Mouse (Mus musculus): ENCODE measurements around the gene Ube2g2. TPM values are rescaled to one million over a fixed set of nuclear protein-coding genes. Genes with fewer than 3 reads are reported as not detected.

Gene Ube2g2
- polyA plus RNA-seq, 1 experiment from 2014 or later = 65.9 TPM

DNA sequence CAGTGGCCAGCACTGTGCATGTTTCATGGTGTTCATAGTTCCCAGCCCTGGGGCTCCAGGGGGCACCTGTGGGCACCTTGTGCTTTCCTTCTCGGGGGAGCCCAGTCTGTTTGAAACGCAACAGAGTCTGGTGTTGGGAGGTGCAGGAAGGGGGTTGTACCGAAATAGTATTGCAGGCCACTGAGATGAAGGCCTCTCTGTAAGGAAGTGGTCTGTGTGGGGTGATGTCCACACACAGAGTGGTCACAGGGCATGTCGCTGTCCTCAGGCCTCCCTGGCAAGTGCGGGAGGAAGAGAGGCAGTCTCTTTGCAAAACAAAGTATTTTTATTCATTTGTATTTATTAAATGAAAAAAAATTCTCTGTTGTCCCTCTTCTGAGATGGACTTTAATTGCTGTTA is 23.5 kb downstream of the Ube2g2 start:
- Histone ChIP-seq H3K9ac (ENCODE audit: low read length) (no peak overlapping the region), H3K4me1 (ENCODE audit: control insufficient read depth, insufficient read depth, low read length) (no peaks in the 10 kb centered on the region), H3K9me3 (ENCODE audit: control insufficient read depth, low read length) (no peaks in the 10 kb centered on the region), H3K4me2 (ENCODE audit: low read depth) (no peak overlapping the region), H3K27me3 (ENCODE audit: control insufficient read depth, insufficient read depth, low read length) (no peaks in the 10 kb centered on the region), H3K36me3 (ENCODE audit: control insufficient read depth, insufficient read depth, low read length) (peaks cover 20% of the 10 kb centered on the region), H3K27ac (ENCODE audit: low read depth, low read length) (no peak overlapping the region), H3K4me3 (ENCODE audit: low read depth, low read length) (no peak overlapping the region)
- DNase-seq (ENCODE audit: low spot score) = no peak
- ATAC-seq (ENCODE audit: insufficient read depth, low FRiP score, low TSS enrichment) = no peak
- 93% methylated on average over 5 of the region's 5 CpGs for WGBS

DNA sequence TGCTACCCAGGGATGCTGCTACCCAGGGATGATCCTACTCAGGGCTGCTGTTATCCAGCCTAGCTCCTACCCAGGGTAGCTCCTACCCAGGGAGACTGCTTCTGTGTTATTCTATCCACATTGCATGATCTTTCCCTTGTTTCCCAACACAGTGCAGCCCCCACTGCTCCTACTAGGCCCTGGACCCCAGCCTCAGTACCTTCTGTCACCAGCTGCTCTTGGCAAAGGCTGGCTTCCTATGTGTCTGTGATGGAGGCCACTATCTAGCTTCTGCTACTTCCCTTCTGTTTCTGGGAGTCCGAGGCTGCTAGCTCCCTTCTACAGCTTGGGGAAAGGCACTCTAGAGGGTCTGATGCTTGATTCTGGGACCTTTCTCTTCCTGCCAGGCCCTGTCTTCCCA is 25.4 kb downstream of the Ube2g2 start:
- Histone ChIP-seq H3K36me3 (ENCODE audit: control insufficient read depth, insufficient read depth, low read length) (peaks cover 17% of the 10 kb centered on the region), H3K27ac (ENCODE audit: low read depth, low read length) (no peak overlapping the region), H3K4me2 (ENCODE audit: low read depth) (no peak overlapping the region), H3K4me1 (ENCODE audit: control insufficient read depth, insufficient read depth, low read length) (no peaks in the 10 kb centered on the region), H3K9me3 (ENCODE audit: control insufficient read depth, low read length) (no peaks in the 10 kb centered on the region), H3K4me3 (ENCODE audit: low read depth, low read length) (no peak overlapping the region), H3K27me3 (ENCODE audit: control insufficient read depth, insufficient read depth, low read length) (no peaks in the 10 kb centered on the region), H3K9ac (ENCODE audit: low read length) (no peak overlapping the region)
- ATAC-seq (ENCODE audit: insufficient read depth, low FRiP score, low TSS enrichment) = no peak
- 82% methylated on average over 1 of the region's 1 CpGs for WGBS
- DNase-seq (ENCODE audit: low spot score) = no peak

DNA sequence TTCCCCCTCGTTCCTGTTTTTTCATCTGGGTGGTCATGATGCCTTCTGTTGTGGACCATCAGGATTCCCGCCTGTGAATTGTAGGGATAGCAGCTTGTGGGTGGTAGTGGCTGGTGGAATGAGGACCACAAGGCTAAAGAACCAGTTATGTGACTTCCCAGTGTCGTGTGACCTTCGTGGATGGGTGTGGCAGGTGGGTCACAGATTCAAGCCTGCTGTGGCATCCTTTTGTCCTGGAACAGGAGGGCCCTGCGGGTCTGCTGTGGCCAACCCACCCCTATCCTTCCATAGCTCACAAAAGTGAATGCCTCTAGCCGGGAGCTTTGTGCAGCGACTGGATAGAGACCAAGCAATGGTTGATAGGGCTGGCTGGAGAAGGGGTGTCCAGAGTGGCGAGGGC is 25.8 kb downstream of the Ube2g2 start:
- Histone ChIP-seq H3K27ac (ENCODE audit: low read depth, low read length) (no peak overlapping the region), H3K36me3 (ENCODE audit: control insufficient read depth, insufficient read depth, low read length) (peaks cover 15% of the 10 kb centered on the region), H3K4me1 (ENCODE audit: control insufficient read depth, insufficient read depth, low read length) (no peaks in the 10 kb centered on the region), H3K4me2 (ENCODE audit: low read depth) (no peak overlapping the region), H3K4me3 (ENCODE audit: low read depth, low read length) (no peak overlapping the region), H3K9me3 (ENCODE audit: control insufficient read depth, low read length) (no peaks in the 10 kb centered on the region), H3K27me3 (ENCODE audit: control insufficient read depth, insufficient read depth, low read length) (no peaks in the 10 kb centered on the region), H3K9ac (ENCODE audit: low read length) (no peak overlapping the region)
- WGBS = 90% methylated on average over 8 of the region's 8 CpGs
- DNase-seq (ENCODE audit: low spot score) = no peak
- ATAC-seq (ENCODE audit: insufficient read depth, low FRiP score, low TSS enrichment) = no peak

DNA sequence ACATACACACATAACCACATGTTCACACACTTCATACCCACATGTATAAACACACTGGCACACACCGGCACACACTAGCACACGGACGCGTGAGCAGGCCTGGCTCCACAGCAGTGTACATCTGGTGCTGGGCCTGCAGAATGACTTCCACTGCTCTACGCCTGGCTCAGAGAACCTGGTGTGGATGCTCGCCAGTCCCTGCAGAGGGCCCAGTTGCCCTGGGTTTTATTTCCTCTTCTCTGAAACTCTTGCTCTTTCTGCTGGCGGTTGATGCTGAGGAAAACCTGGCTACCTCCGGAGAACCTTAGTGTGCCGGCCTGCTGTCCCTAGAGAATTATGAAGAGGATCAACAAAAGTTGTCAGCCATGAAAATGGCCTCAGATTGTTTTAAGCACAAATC is 30.0 kb downstream of the Ube2g2 start:
- Histone ChIP-seq H3K9me3 (ENCODE audit: control insufficient read depth, low read length) (no peaks in the 10 kb centered on the region), H3K4me2 (ENCODE audit: low read depth) (no peak overlapping the region), H3K4me3 (ENCODE audit: low read depth, low read length) (no peak overlapping the region), H3K36me3 (ENCODE audit: control insufficient read depth, insufficient read depth, low read length) (no peaks in the 10 kb centered on the region), H3K27ac (ENCODE audit: low read depth, low read length) (no peak overlapping the region), H3K4me1 (ENCODE audit: control insufficient read depth, insufficient read depth, low read length) (no peaks in the 10 kb centered on the region), H3K9ac (ENCODE audit: low read length) (no peak overlapping the region), H3K27me3 (ENCODE audit: control insufficient read depth, insufficient read depth, low read length) (no peaks in the 10 kb centered on the region)
- ATAC-seq (ENCODE audit: insufficient read depth, low FRiP score, low TSS enrichment) (no peak), DNase-seq (ENCODE audit: low spot score) (no peak)
- WGBS = 89% methylated on average over 9 of the region's 9 CpGs

DNA sequence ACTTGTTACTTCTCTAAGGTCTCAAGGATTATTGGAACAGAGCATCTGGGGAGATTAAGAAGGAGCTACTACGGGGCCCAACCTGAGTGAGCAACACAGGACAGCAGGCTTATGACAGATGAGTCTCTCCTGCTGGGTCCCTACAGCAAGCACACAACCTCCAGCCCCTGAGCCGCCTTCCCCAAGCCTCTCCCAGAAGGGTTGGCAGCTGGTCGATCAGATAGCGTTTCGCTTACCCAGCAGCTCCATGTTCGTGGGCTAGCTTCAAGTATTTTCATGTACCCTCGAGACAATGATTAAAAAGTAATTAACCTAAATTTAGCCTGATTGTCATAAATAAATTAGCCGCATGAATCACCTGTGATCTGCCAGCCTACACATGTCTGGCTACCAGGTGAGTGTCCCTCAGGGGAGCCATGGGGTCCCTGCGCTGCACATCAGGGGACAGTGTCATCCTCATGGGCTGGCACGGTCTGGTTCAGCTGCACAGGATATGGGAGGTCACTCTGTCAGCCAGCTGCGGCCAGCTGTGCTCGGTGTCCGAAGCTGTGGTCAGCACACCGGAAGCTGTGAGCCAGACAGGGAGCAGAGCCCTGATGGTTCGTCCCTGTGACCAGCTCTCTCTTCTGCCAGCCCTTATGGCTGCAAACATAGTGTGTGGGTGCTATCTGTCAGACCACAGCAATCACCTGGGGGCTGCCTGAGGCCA is 36.4 kb downstream of the Ube2g2 start:
- Histone ChIP-seq H3K9ac (ENCODE audit: low read length) (no peak overlapping the region), H3K27ac (ENCODE audit: low read depth, low read length) (no peak overlapping the region), H3K4me3 (ENCODE audit: low read depth, low read length) (no peak overlapping the region), H3K4me1 (ENCODE audit: control insufficient read depth, insufficient read depth, low read length) (no peaks in the 10 kb centered on the region), H3K9me3 (ENCODE audit: control insufficient read depth, low read length) (no peaks in the 10 kb centered on the region; the same call in 1 of the 2 replicates), H3K4me2 (ENCODE audit: low read depth) (no peak overlapping the region), H3K36me3 (ENCODE audit: control insufficient read depth, insufficient read depth, low read length) (no peaks in the 10 kb centered on the region), H3K27me3 (ENCODE audit: control insufficient read depth, insufficient read depth, low read length) (no peaks in the 10 kb centered on the region)
- DNase-seq (ENCODE audit: low spot score) (no peak), ATAC-seq (ENCODE audit: insufficient read depth, low FRiP score, low TSS enrichment) (no peak)
- 72% methylated on average over 15 of the region's 15 CpGs for WGBS

DNA sequence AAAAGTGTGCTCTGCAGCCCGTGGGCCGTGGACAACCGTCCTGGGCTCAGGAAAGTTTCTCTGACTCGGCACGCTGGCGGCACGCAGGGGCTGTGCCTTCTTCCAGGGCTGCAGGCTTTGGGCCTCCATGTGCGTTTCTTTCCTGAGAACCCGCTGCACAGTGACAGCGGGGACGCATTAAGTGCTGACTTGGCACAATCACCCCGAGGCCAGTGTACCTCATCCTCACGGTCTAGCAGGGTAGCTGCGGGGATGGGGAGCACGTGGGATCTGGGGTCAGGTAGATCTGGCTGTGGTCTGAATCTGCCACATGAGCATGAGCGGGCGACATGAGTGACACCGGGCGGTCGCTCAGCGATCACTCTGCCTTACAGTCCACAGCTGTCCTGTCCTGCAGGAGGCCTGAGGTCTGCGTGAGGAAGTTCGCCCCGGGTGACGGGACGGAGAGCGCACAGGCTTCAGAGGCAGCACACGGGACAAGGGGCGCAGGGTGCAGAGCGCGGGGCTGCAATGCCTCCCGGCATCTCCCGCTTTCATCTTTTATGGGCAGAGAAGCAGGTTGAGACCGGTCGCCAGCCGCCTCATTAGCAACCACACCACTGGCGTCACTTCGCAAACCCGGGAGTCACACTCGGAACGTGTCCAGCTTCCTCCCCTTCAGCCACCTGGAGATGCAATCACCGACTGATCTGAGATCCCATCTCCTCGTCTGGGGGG is 42.0 kb downstream of the Ube2g2 start:
- H3K4me1 ChIP-seq (ENCODE audit: control insufficient read depth, insufficient read depth, low read length) = no peaks in the 10 kb centered on the region
- no peak for ATAC-seq (ENCODE audit: insufficient read depth, low FRiP score, low TSS enrichment)
- H3K27me3 ChIP-seq (ENCODE audit: control insufficient read depth, insufficient read depth, low read length) = no peaks in the 10 kb centered on the region
- 44% methylated on average over 43 of the region's 43 CpGs for WGBS
- H3K36me3 ChIP-seq (ENCODE audit: control insufficient read depth, insufficient read depth, low read length) = no peaks in the 10 kb centered on the region
- no peak overlapping the region for H3K4me3 ChIP-seq (ENCODE audit: low read depth, low read length)
- no peak for DNase-seq (ENCODE audit: low spot score)
- H3K4me2 ChIP-seq (ENCODE audit: low read depth) = no peak overlapping the region; the same call in 1 of the 2 replicates
- no peak overlapping the region for H3K9ac ChIP-seq (ENCODE audit: low read length)
- H3K27ac ChIP-seq (ENCODE audit: low read depth, low read length) = no peak overlapping the region
- no peaks in the 10 kb centered on the region; the same call in 1 of the 2 replicates for H3K9me3 ChIP-seq (ENCODE audit: control insufficient read depth, low read length)

DNA sequence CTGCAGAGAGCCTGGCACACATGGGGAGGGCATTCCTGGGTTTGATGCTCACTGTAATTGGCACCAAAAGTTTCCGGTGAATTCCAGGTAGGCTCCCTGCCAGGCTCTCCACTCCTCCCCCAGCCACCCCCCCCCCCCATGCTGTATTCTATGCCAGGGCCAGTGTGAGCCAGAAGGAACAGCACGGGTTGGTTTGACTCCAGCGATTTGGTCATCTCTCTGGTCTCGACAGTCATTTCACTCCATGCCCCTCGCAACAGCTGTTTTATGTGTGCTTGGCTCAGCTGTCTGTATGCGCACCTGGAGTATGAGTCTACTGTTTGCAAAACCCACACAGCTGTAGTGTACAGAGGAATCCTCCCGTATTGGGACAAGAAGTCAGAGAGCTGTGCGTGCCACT is 44.3 kb downstream of the Ube2g2 start:
- Histone ChIP-seq H3K27me3 (ENCODE audit: control insufficient read depth, insufficient read depth, low read length) (no peaks in the 10 kb centered on the region), H3K4me2 (ENCODE audit: low read depth) (no peak overlapping the region), H3K4me1 (ENCODE audit: control insufficient read depth, insufficient read depth, low read length) (no peaks in the 10 kb centered on the region), H3K9me3 (ENCODE audit: control insufficient read depth, low read length) (no peaks in the 10 kb centered on the region), H3K27ac (ENCODE audit: low read depth, low read length) (no peak overlapping the region), H3K36me3 (ENCODE audit: control insufficient read depth, insufficient read depth, low read length) (no peaks in the 10 kb centered on the region), H3K4me3 (ENCODE audit: low read depth, low read length) (no peak overlapping the region), H3K9ac (ENCODE audit: low read length) (no peak overlapping the region)
- 77% methylated on average over 8 of the region's 8 CpGs for WGBS
- DNase-seq (ENCODE audit: low spot score) (no peak), ATAC-seq (ENCODE audit: insufficient read depth, low FRiP score, low TSS enrichment) (no peak)

DNA sequence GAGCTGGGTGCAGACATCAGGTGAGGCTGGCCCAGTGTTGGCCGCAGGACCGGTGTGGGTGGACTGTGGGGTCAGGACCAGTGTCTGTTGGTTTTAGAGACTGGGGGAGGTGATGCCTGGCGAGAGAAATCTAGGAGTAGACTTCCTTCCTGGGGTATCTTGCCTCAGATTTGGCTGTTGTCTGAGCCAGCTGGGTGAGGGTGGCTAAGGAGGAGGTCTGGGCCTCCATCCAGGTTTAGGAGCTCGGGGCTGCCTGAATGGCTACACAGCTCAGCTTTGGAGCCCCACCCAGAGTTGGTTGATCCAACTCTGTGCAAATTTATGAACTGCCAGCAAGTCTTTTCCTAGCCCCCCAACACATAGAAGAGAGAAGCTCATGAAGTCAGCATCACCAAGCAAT is 45.3 kb downstream of the Ube2g2 start:
- no peak overlapping the region for H3K27ac ChIP-seq (ENCODE audit: low read depth, low read length)
- DNase-seq (ENCODE audit: low spot score) (no peak), ATAC-seq (ENCODE audit: insufficient read depth, low FRiP score, low TSS enrichment) (no peak)
- no peaks in the 10 kb centered on the region for H3K9me3 ChIP-seq (ENCODE audit: control insufficient read depth, low read length)
- 87% methylated on average over 4 of the region's 4 CpGs for WGBS
- no peaks in the 10 kb centered on the region for H3K36me3 ChIP-seq (ENCODE audit: control insufficient read depth, insufficient read depth, low read length)
- no peak overlapping the region for H3K9ac ChIP-seq (ENCODE audit: low read length)
- H3K4me2 ChIP-seq (ENCODE audit: low read depth) = no peak overlapping the region
- H3K27me3 ChIP-seq (ENCODE audit: control insufficient read depth, insufficient read depth, low read length) = no peaks in the 10 kb centered on the region
- H3K4me3 ChIP-seq (ENCODE audit: low read depth, low read length) = no peak overlapping the region
- no peaks in the 10 kb centered on the region for H3K4me1 ChIP-seq (ENCODE audit: control insufficient read depth, insufficient read depth, low read length)

DNA sequence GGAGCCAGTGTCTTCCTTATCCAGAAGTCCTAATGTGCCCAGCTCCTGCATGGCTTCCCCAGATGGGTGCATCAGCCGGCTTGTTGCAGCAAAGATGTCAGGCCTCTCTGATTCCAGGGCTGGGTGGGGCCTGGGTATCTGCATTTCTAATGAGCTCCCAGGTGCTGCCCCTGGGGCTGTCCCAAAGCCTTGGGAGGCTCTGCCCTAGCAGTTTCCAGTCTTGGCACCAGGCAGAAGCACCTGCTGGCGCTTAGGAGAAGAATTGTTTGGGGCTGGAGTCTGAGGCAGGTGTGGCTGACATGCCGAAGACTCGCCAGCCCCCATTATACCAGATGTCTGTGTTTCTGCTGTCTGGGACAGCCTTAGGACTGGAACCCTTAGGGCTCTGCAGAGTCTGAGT is 48.6 kb downstream of the Ube2g2 start:
- ATAC-seq (ENCODE audit: insufficient read depth, low FRiP score, low TSS enrichment) (no peak), DNase-seq (ENCODE audit: low spot score) (no peak)
- WGBS = 80% methylated on average over 4 of the region's 4 CpGs
- Histone ChIP-seq H3K36me3 (ENCODE audit: control insufficient read depth, insufficient read depth, low read length) (no peaks in the 10 kb centered on the region), H3K9me3 (ENCODE audit: control insufficient read depth, low read length) (no peaks in the 10 kb centered on the region), H3K27me3 (ENCODE audit: control insufficient read depth, insufficient read depth, low read length) (no peaks in the 10 kb centered on the region), H3K27ac (ENCODE audit: low read depth, low read length) (no peak overlapping the region), H3K4me3 (ENCODE audit: low read depth, low read length) (no peak overlapping the region), H3K4me1 (ENCODE audit: control insufficient read depth, insufficient read depth, low read length) (no peaks in the 10 kb centered on the region), H3K9ac (ENCODE audit: low read length) (no peak overlapping the region), H3K4me2 (ENCODE audit: low read depth) (no peak overlapping the region)
